Mouse (Mus musculus): ENCODE results near the gene Cx3cr1. TPM values are rescaled to one million over a fixed set of nuclear protein-coding genes. Genes with fewer than 3 reads are reported as not detected.
"Not testable (repeated sequence)": the region's sequence is repeated elsewhere in the genome, so short reads cannot be mapped to it uniquely, and the experiment has no call there.

Gene Cx3cr1
- polyA plus RNA-seq, 1 experiment from 2014 or later = 7.5 TPM

GRCm38 (mm10) chr9:120111156-120111945 is 41.7 kb upstream of the Cx3cr1 start:
- ATAC-seq (ENCODE audit: insufficient number of reproducible peaks, insufficient read depth, low FRiP score, low read depth) = no peak
- Histone ChIP-seq H3K4me2 (ENCODE audit: low read length) (peak overlapping the region; percentile 85), H3K9ac (ENCODE audit: low read length) (peak overlapping the region; percentile 86), H3K4me3 (ENCODE audit: control insufficient read depth in 1 of 2, insufficient read depth in 1 of 2, low read depth in 1 of 2, low read length in 2 of 2) (peak overlapping the region; percentile 83 to 93), H3K9me3 (ENCODE audit: control insufficient read depth, low read length) (no peaks in the 10 kb centered on the region), H3K27me3 (ENCODE audit: control insufficient read depth, insufficient read depth, low read length) (no peaks in the 10 kb centered on the region), H3K36me3 (ENCODE audit: control insufficient read depth, insufficient read depth, low read length) (0 out of 2 replicates have a peak, but pooled peaks cover under 1% of the 10 kb centered on the region), H3K27ac (replicated peaks in 1 of 2; ENCODE audit: control insufficient read depth in 1 of 2, insufficient read depth in 1 of 2, low read depth in 2 of 2, low read length in 2 of 2) (peak overlapping the region; percentile 33 to 95; a peak in 3 of 4 replicates), H3K4me1 (ENCODE audit: control insufficient read depth in 2 of 2, insufficient read depth in 2 of 2, low read length in 2 of 2) (peaks cover 6 to 15% of the 10 kb centered on the region in 2 experiments)
- WGBS = 74% methylated on average over 15 of the region's 15 CpGs

GRCm38 (mm10) chr9:120110211-120111018 is 40.7 kb upstream of the Cx3cr1 start, which contains the start of gene Slc25a38:
TSS of gene Slc25a38 (plus strand) at chr9:120110374.
- under 1% methylated on average over 62 of the region's 62 CpGs for WGBS
- ATAC-seq (ENCODE audit: insufficient number of reproducible peaks, insufficient read depth, low FRiP score, low read depth) = peak; percentile 95
- Histone ChIP-seq H3K36me3 (ENCODE audit: control insufficient read depth, insufficient read depth, low read length) (no peaks in the 10 kb centered on the region), H3K9ac (ENCODE audit: low read length) (peak within 1 kb of the TSS; percentile 86), H3K27ac (replicated peaks in 1 of 2; ENCODE audit: control insufficient read depth in 1 of 2, insufficient read depth in 1 of 2, low read depth in 2 of 2, low read length in 2 of 2) (peak within 1 kb of the TSS; percentile 95), H3K27me3 (ENCODE audit: control insufficient read depth, insufficient read depth, low read length) (no peaks in the 10 kb centered on the region), H3K4me3 (ENCODE audit: control insufficient read depth in 1 of 2, insufficient read depth in 1 of 2, low read depth in 1 of 2, low read length in 2 of 2) (peak within 1 kb of the TSS; percentile 83 to 93), H3K4me1 (ENCODE audit: control insufficient read depth in 2 of 2, insufficient read depth in 2 of 2, low read length in 2 of 2) (peaks cover 2 to 8% of the 10 kb centered on the region in 2 experiments), H3K9me3 (ENCODE audit: control insufficient read depth, low read length) (no peaks in the 10 kb centered on the region), H3K4me2 (ENCODE audit: low read length) (peak within 1 kb of the TSS; percentile 85)

GRCm38 (mm10) chr9:120108953-120109352 is 39.3 kb upstream of the Cx3cr1 start:
- H3K36me3 ChIP-seq (ENCODE audit: control insufficient read depth, insufficient read depth, low read length); H3K9ac ChIP-seq (ENCODE audit: low read length): not testable (repeated sequence)
- whole genome bisulfite sequencing = 93% methylated on average over 12 of the region's 12 CpGs

GRCm38 (mm10) chr9:120101165-120101564 is 31.5 kb upstream of the Cx3cr1 start:
- no peak overlapping the region for H3K27ac ChIP-seq (replicated peaks in 1 of 2; ENCODE audit: control insufficient read depth in 1 of 2, insufficient read depth in 1 of 2, low read depth in 2 of 2, low read length in 2 of 2)
- 90% methylated on average over 2 of the region's 2 CpGs for WGBS

More at GRCm38 (mm10) chr9:120108953-120109352, 39.3 kb upstream of the Cx3cr1 start:
- H3K4me3 ChIP-seq (ENCODE audit: control insufficient read depth in 1 of 2, insufficient read depth in 1 of 2, low read depth in 1 of 2, low read length in 2 of 2); H3K4me2 ChIP-seq (ENCODE audit: low read length); H3K27me3 ChIP-seq (ENCODE audit: control insufficient read depth, insufficient read depth, low read length); H3K27ac ChIP-seq (replicated peaks in 1 of 2; ENCODE audit: control insufficient read depth in 1 of 2, insufficient read depth in 1 of 2, low read depth in 2 of 2, low read length in 2 of 2); ATAC-seq (ENCODE audit: insufficient number of reproducible peaks, insufficient read depth, low FRiP score, low read depth); H3K4me1 ChIP-seq (ENCODE audit: control insufficient read depth in 2 of 2, insufficient read depth in 2 of 2, low read length in 2 of 2); H3K9me3 ChIP-seq (ENCODE audit: control insufficient read depth, low read length): not testable (repeated sequence)

GRCm38 (mm10) chr9:120099304-120099703 is 29.6 kb upstream of the Cx3cr1 start:
- Histone ChIP-seq H3K4me1 (ENCODE audit: control insufficient read depth in 2 of 2, insufficient read depth in 2 of 2, low read length in 2 of 2) (no peaks in the 10 kb centered on the region), H3K36me3 (ENCODE audit: control insufficient read depth, insufficient read depth, low read length) (no peaks in the 10 kb centered on the region), H3K9me3 (ENCODE audit: control insufficient read depth, low read length) (no peaks in the 10 kb centered on the region), H3K27ac (replicated peaks in 1 of 2; ENCODE audit: control insufficient read depth in 1 of 2, insufficient read depth in 1 of 2, low read depth in 2 of 2, low read length in 2 of 2) (no peak overlapping the region), H3K9ac (ENCODE audit: low read length) (no peak overlapping the region), H3K4me3 (ENCODE audit: control insufficient read depth in 1 of 2, insufficient read depth in 1 of 2, low read depth in 1 of 2, low read length in 2 of 2) (no peak overlapping the region), H3K4me2 (ENCODE audit: low read length) (no peak overlapping the region), H3K27me3 (ENCODE audit: control insufficient read depth, insufficient read depth, low read length) (no peaks in the 10 kb centered on the region)
- 80% methylated on average over 8 of the region's 8 CpGs for WGBS
- no peak for ATAC-seq (ENCODE audit: insufficient number of reproducible peaks, insufficient read depth, low FRiP score, low read depth)

More at GRCm38 (mm10) chr9:120101165-120101564, 31.5 kb upstream of the Cx3cr1 start:
- Histone ChIP-seq H3K4me3 (ENCODE audit: control insufficient read depth in 1 of 2, insufficient read depth in 1 of 2, low read depth in 1 of 2, low read length in 2 of 2) (no peak overlapping the region), H3K4me2 (ENCODE audit: low read length) (no peak overlapping the region), H3K9ac (ENCODE audit: low read length) (no peak overlapping the region), H3K36me3 (ENCODE audit: control insufficient read depth, insufficient read depth, low read length) (no peaks in the 10 kb centered on the region), H3K4me1 (ENCODE audit: control insufficient read depth in 2 of 2, insufficient read depth in 2 of 2, low read length in 2 of 2) (no peaks in the 10 kb centered on the region), H3K27me3 (ENCODE audit: control insufficient read depth, insufficient read depth, low read length) (no peaks in the 10 kb centered on the region), H3K9me3 (ENCODE audit: control insufficient read depth, low read length) (no peaks in the 10 kb centered on the region)
- ATAC-seq (ENCODE audit: insufficient number of reproducible peaks, insufficient read depth, low FRiP score, low read depth) = no peak

GRCm38 (mm10) chr9:120098682-120099081 is 29.0 kb upstream of the Cx3cr1 start:
- Histone ChIP-seq H3K36me3 (ENCODE audit: control insufficient read depth, insufficient read depth, low read length) (no peaks in the 10 kb centered on the region), H3K4me1 (ENCODE audit: control insufficient read depth in 2 of 2, insufficient read depth in 2 of 2, low read length in 2 of 2) (no peaks in the 10 kb centered on the region), H3K4me2 (ENCODE audit: low read length) (0 out of 2 replicates have a peak overlapping the region, but pooled peaks have one; percentile 11), H3K27ac (replicated peaks in 1 of 2; ENCODE audit: control insufficient read depth in 1 of 2, insufficient read depth in 1 of 2, low read depth in 2 of 2, low read length in 2 of 2) (no peak overlapping the region), H3K9me3 (ENCODE audit: control insufficient read depth, low read length) (no peaks in the 10 kb centered on the region), H3K9ac (ENCODE audit: low read length) (no peak overlapping the region), H3K4me3 (ENCODE audit: control insufficient read depth in 1 of 2, insufficient read depth in 1 of 2, low read depth in 1 of 2, low read length in 2 of 2) (no peak overlapping the region), H3K27me3 (ENCODE audit: control insufficient read depth, insufficient read depth, low read length) (no peaks in the 10 kb centered on the region)
- WGBS = 14% methylated on average over 7 of the region's 7 CpGs
- ATAC-seq (ENCODE audit: insufficient number of reproducible peaks, insufficient read depth, low FRiP score, low read depth) = no peak

GRCm38 (mm10) chr9:120095886-120096285 is 26.2 kb upstream of the Cx3cr1 start:
- ATAC-seq (ENCODE audit: insufficient number of reproducible peaks, insufficient read depth, low FRiP score, low read depth) = no peak
- no peaks in the 10 kb centered on the region for H3K27me3 ChIP-seq (ENCODE audit: control insufficient read depth, insufficient read depth, low read length)
- WGBS = 60% methylated on average over 7 of the region's 7 CpGs
- no peak overlapping the region for H3K9ac ChIP-seq (ENCODE audit: low read length)
- H3K9me3 ChIP-seq (ENCODE audit: control insufficient read depth, low read length) = no peaks in the 10 kb centered on the region
- no peak overlapping the region for H3K27ac ChIP-seq (replicated peaks in 1 of 2; ENCODE audit: control insufficient read depth in 1 of 2, insufficient read depth in 1 of 2, low read depth in 2 of 2, low read length in 2 of 2)
- no peaks in the 10 kb centered on the region for H3K4me1 ChIP-seq (ENCODE audit: control insufficient read depth in 2 of 2, insufficient read depth in 2 of 2, low read length in 2 of 2)
- no peaks in the 10 kb centered on the region for H3K36me3 ChIP-seq (ENCODE audit: control insufficient read depth, insufficient read depth, low read length)
- H3K4me3 ChIP-seq (ENCODE audit: control insufficient read depth in 1 of 2, insufficient read depth in 1 of 2, low read depth in 1 of 2, low read length in 2 of 2) = no peak overlapping the region
- no peak overlapping the region for H3K4me2 ChIP-seq (ENCODE audit: low read length)
